ENCODE assay signal across 11 mouse cellular contexts in genomic region chr5:135901354-135902095, GRCm38 (mm10). TPM values are rescaled to one million over a fixed set of nuclear protein-coding genes. Genes with fewer than 3 reads are reported as not detected.
A peak's percentile ranks its signal among the peaks of the same experiment; 100 is the strongest.
DNase-seq lines count a peak whose midpoint lies in the region; ATAC-seq and TF ChIP-seq lines count a peak whose summit lies in the region.
"Had no signal": no experiment of that assay in that cellular context is flagged by ENCODE, and none has a peak within 500 bp of the region (broad histone marks: within the 10 kb centered on the region; RNA-seq: fewer than 3 reads in every experiment).

No protein-coding gene starts in this region.

- no peaks in the 10 kb centered on the region for H3K36me3 ChIP-seq in midbrain, postnatal 0 days (ENCODE audit: insufficient read depth, low read length)
- no peaks in the 10 kb centered on the region for H3K36me3 ChIP-seq in midbrain, embryonic 15.5 days (replicated peaks)

- no peak for ATAC-seq in midbrain, postnatal 0 days (ENCODE audit: low FRiP score)
- no peak for ATAC-seq in midbrain, embryonic 15.5 days (replicated peaks)

- TF ChIP-seq CTCF in midbrain, postnatal 0 days (IDR thresholded peaks at IDR 0.05) = peak; percentile 60

- H3K27ac ChIP-seq in midbrain, postnatal 0 days (ENCODE audit: low read depth, low read length) = 0 out of 2 replicates have a peak overlapping the region, but pooled peaks have one; percentile 1
- H3K27ac ChIP-seq in midbrain, embryonic 15.5 days = no peak overlapping the region
- H3K27ac ChIP-seq: hindbrain, embryonic 13.5 days had no signal

- no peak overlapping the region for H3K9ac ChIP-seq in midbrain, postnatal 0 days (replicated peaks; ENCODE audit: low read length, poor library complexity, severe bottlenecking)
- H3K9ac ChIP-seq in midbrain, embryonic 15.5 days = no peak overlapping the region
- H3K9ac ChIP-seq: hindbrain, embryonic 13.5 days had no signal

- no peaks in the 10 kb centered on the region for H3K4me1 ChIP-seq in midbrain, postnatal 0 days (ENCODE audit: insufficient read depth, low read length)
- H3K4me1 ChIP-seq in midbrain, embryonic 15.5 days = peaks cover 18% of the 10 kb centered on the region

- no peak overlapping the region for H3K4me3 ChIP-seq in midbrain, postnatal 0 days (ENCODE audit: low read depth, low read length)
- H3K4me3 ChIP-seq in midbrain, embryonic 15.5 days = no peak overlapping the region
- H3K4me3 ChIP-seq: hindbrain, embryonic 13.5 days had no signal

- peak; percentile 47 to 58 for DNase-seq in cerebellum, postnatal 10 days
- no peak for DNase-seq in cerebellum, adult 8-10 months
- peak; percentile 43 for DNase-seq in midbrain, postnatal 0 days (ENCODE audit: low spot score)
- DNase-seq in c-Kit-positive CD71-positive TER-119-positive erythroid progenitor cells, embryonic 14.5 days (ENCODE audit: low spot score) = peak; percentile 65
- DNase-seq in thymus, postnatal 14 days = peak; percentile 50
- DNase-seq in layer of hippocampus, adult 11-12 months (ENCODE audit: low spot score) = no peak
- no peak for DNase-seq in layer of hippocampus, postnatal 36 days
- DNase-seq: right cerebral cortex, adult 18-20 months had no signal

- H3K9me3 ChIP-seq in midbrain, postnatal 0 days (ENCODE audit: low read length) = no peaks in the 10 kb centered on the region
- no peaks in the 10 kb centered on the region for H3K9me3 ChIP-seq in midbrain, embryonic 15.5 days
- H3K9me3 ChIP-seq: hindbrain, embryonic 13.5 days had no signal

- 60% methylated on average over 6 of the region's 6 CpGs for WGBS in midbrain, postnatal 0 days
- 58% methylated on average over 6 of the region's 6 CpGs for WGBS in midbrain, embryonic 15.5 days

- H3K4me2 ChIP-seq in midbrain, postnatal 0 days (ENCODE audit: low read depth, low read length, poor library complexity, severe bottlenecking) = no peak overlapping the region
- H3K4me2 ChIP-seq in midbrain, embryonic 15.5 days = no peak overlapping the region
- H3K4me2 ChIP-seq: hindbrain, embryonic 13.5 days; midbrain, embryonic 11.5 days had no signal

- H3K27me3 ChIP-seq in midbrain, postnatal 0 days (ENCODE audit: insufficient read depth, low read length) = no peaks in the 10 kb centered on the region
- H3K27me3 ChIP-seq in midbrain, embryonic 15.5 days (replicated peaks) = no peaks in the 10 kb centered on the region
- H3K27me3 ChIP-seq: hindbrain, embryonic 13.5 days had no signal

RNA-seq across cellular contexts. Expression of gene Hspb1, which starts 13.8 kb away (rescaled TPM):
- 26.2 and 28.8 TPM in 2 replicates for total RNA-seq in midbrain, postnatal 0 days (2014; rRNA removed)
- polyA plus RNA-seq in midbrain, postnatal 0 days (2015; fragmentation: Nextera tagmentation; extraction: Ambion mirVana) = 19.2 and 19.3 TPM in 2 replicates
- polyA plus RNA-seq in midbrain, embryonic 15.5 days (2015; fragmentation: Nextera tagmentation; extraction: Ambion mirVana) = 13.4 and 13.9 TPM in 2 replicates
- 10 to 100 TPM; 19.2 to 28.1 TPM for total RNA-seq in layer of hippocampus, postnatal 36 days (2021)

RNA-seq across cellular contexts. Expression of gene Ywhag, which starts 32.9 kb away (rescaled TPM):
- total RNA-seq in midbrain, postnatal 0 days (2014; rRNA removed) = 357 and 411 TPM in 2 replicates
- polyA plus RNA-seq in midbrain, postnatal 0 days (2015; fragmentation: Nextera tagmentation; extraction: Ambion mirVana) = 906 and 919 TPM in 2 replicates
- polyA plus RNA-seq in midbrain, embryonic 15.5 days (2015; fragmentation: Nextera tagmentation; extraction: Ambion mirVana) = 845 and 866 TPM in 2 replicates
- 1,000 to 10,000 TPM; 1,259 to 1,347 TPM for total RNA-seq in layer of hippocampus, postnatal 36 days (2021)

Comparison
In these comparisons a context has a peak if more than half of its experiments do, and no peak if none do; other contexts are left out.
1. DNase-seq: peak in cerebellum, postnatal 10 days (2 of 2), midbrain, postnatal 0 days (single experiment), c-Kit-positive CD71-positive TER-119-positive erythroid progenitor cells, embryonic 14.5 days (single experiment) and thymus, postnatal 14 days (single experiment); none in cerebellum, adult 8-10 months (single experiment), layer of hippocampus, adult 11-12 months (single experiment) and layer of hippocampus, postnatal 36 days (0 of 2).